Mouse (Mus musculus): Measurements from ENCODE around the gene Kctd18. TPM values are rescaled to one million over a fixed set of nuclear protein-coding genes. Genes with fewer than 3 reads are reported as not detected.

Kctd18 gene
- polyA plus RNA-seq, 1 experiment from 2014 or later: 24.4 TPM

- Histone ChIP-seq H3K36me3 (peaks cover 26% of the 10 kb centered on the region), H3K4me1 (replicated peaks) (peaks cover 18% of the 10 kb centered on the region), H3K27me3 (no peaks in the 10 kb centered on the region), H3K4me3 (replicated peaks) (no peak overlapping the region), H3K9me3 (no peaks in the 10 kb centered on the region), H3K27ac (peak overlapping the region; percentile 59), H3K9ac (replicated peaks) (no peak overlapping the region), H3K4me2 (no peak overlapping the region)
- ATAC-seq (ENCODE audit: insufficient number of reproducible peaks, insufficient read depth, low FRiP score, low TSS enrichment, low read depth): no peak
- WGBS: 45% methylated on average over 2 of the region's 2 CpGs
Measured at GRCm38 (mm10) chr1:57947552-57948347, 71.0 kb downstream of the Kctd18 start.

- H3K9ac ChIP-seq (replicated peaks): no peak overlapping the region
- no peak overlapping the region for H3K4me2 ChIP-seq
- H3K4me3 ChIP-seq (replicated peaks): no peak overlapping the region
- H3K4me1 ChIP-seq (replicated peaks): peaks cover 20% of the 10 kb centered on the region
- 82% methylated on average over 6 of the region's 6 CpGs for WGBS
- ATAC-seq (ENCODE audit: insufficient number of reproducible peaks, insufficient read depth, low FRiP score, low TSS enrichment, low read depth): no peak
- H3K36me3 ChIP-seq: peaks cover 45% of the 10 kb centered on the region
- peaks cover 3% of the 10 kb centered on the region; the same call in 1 of the 2 replicates for H3K27me3 ChIP-seq
- H3K27ac ChIP-seq: no peak overlapping the region
- no peaks in the 10 kb centered on the region for H3K9me3 ChIP-seq
Measured at GRCm38 (mm10) chr1:57942215-57942614, 76.5 kb downstream of the Kctd18 start.

- WGBS: 59% methylated on average over 11 of the region's 11 CpGs
- H3K27ac ChIP-seq: no peak overlapping the region
- no peak for ATAC-seq (ENCODE audit: insufficient number of reproducible peaks, insufficient read depth, low FRiP score, low TSS enrichment, low read depth)
- H3K27me3 ChIP-seq: peaks cover 3% of the 10 kb centered on the region; the same call in 1 of the 2 replicates
- H3K4me3 ChIP-seq (replicated peaks): no peak overlapping the region
- no peak overlapping the region for H3K9ac ChIP-seq (replicated peaks)
- no peak overlapping the region for H3K4me2 ChIP-seq
- peaks cover 19% of the 10 kb centered on the region for H3K4me1 ChIP-seq (replicated peaks)
- no peaks in the 10 kb centered on the region for H3K9me3 ChIP-seq
- peaks cover 45% of the 10 kb centered on the region for H3K36me3 ChIP-seq
Measured at GRCm38 (mm10) chr1:57941734-57942133, 77.0 kb downstream of the Kctd18 start.

GRCm38 (mm10) chr1:57941095-57941494, 77.7 kb downstream of the Kctd18 start:
- no peak overlapping the region for H3K4me3 ChIP-seq (replicated peaks)
- H3K27ac ChIP-seq: no peak overlapping the region
- 58% methylated on average over 7 of the region's 7 CpGs for WGBS
- peaks cover 3% of the 10 kb centered on the region; the same call in 1 of the 2 replicates for H3K27me3 ChIP-seq
- no peaks in the 10 kb centered on the region for H3K9me3 ChIP-seq
- H3K9ac ChIP-seq (replicated peaks): no peak overlapping the region
- peaks cover 19% of the 10 kb centered on the region for H3K4me1 ChIP-seq (replicated peaks)
- peaks cover 44% of the 10 kb centered on the region for H3K36me3 ChIP-seq
- no peak overlapping the region for H3K4me2 ChIP-seq
- ATAC-seq (ENCODE audit: insufficient number of reproducible peaks, insufficient read depth, low FRiP score, low TSS enrichment, low read depth): no peak

DNA sequence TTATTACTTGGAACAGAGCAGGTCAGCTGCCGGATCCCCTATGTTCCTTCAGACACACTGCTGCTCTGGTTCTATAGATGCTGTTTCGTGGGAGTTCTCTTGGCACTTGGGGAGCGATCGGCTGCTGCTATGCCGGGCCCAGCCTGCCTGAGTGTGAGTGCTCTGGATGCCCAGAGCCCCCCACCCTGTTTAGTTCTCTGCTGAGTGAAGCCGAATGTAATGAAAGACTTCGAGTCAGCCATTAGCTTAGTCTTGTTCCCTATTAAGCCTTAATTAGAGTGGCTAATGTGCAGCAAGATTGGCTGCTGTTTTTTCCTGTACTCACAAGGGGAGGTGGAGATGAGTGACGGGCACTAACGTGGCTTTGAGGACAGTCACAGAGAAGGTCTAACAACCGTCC, 78.1 kb downstream of the Kctd18 start:
- Histone ChIP-seq H3K4me1 (replicated peaks) (peaks cover 19% of the 10 kb centered on the region), H3K4me2 (no peak overlapping the region), H3K36me3 (peaks cover 44% of the 10 kb centered on the region), H3K9me3 (no peaks in the 10 kb centered on the region), H3K27me3 (peaks cover 3% of the 10 kb centered on the region; the same call in 1 of the 2 replicates), H3K9ac (replicated peaks) (0 out of 2 replicates have a peak overlapping the region, but pooled peaks have one; percentile 18), H3K27ac (no peak overlapping the region), H3K4me3 (replicated peaks) (no peak overlapping the region)
- 24% methylated on average over 10 of the region's 10 CpGs for WGBS
- no peak for ATAC-seq (ENCODE audit: insufficient number of reproducible peaks, insufficient read depth, low FRiP score, low TSS enrichment, low read depth)

- H3K36me3 ChIP-seq: peaks cover 9% of the 10 kb centered on the region; the same call in 1 of the 2 replicates
- no peak for ATAC-seq (ENCODE audit: insufficient number of reproducible peaks, insufficient read depth, low FRiP score, low TSS enrichment, low read depth)
- H3K4me1 ChIP-seq (replicated peaks): no peaks in the 10 kb centered on the region
- H3K4me3 ChIP-seq (replicated peaks): no peak overlapping the region
- WGBS: 55% methylated on average over 1 of the region's 1 CpGs
- H3K9me3 ChIP-seq: no peaks in the 10 kb centered on the region
- H3K9ac ChIP-seq (replicated peaks): no peak overlapping the region
- no peak overlapping the region for H3K27ac ChIP-seq
- no peaks in the 10 kb centered on the region for H3K27me3 ChIP-seq
- H3K4me2 ChIP-seq: no peak overlapping the region
Measured at GRCm38 (mm10) chr1:57934287-57934686, 84.5 kb downstream of the Kctd18 start.

DNA sequence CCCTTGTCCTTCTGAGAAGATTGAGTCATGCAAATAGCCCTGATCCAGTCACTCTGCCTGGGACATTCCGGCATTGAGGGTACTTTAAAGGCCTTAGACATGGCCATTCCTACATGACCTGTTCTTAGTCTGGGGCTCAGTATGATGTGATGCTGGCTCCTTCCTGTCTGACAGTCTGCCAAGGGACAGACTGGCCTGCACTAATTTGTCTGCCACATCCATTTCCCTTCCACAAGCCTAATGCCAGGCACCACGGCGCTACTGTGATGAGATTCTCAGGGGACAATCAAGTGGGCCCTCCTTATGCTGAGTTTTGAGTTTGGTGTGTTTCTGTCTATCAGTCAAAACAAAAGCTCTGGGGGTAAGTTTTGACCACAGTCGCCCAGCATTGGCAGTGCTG, 100.2 kb downstream of the Kctd18 start:
- Histone ChIP-seq H3K27ac (no peak overlapping the region), H3K36me3 (peaks cover 13% of the 10 kb centered on the region; the same call in 1 of the 2 replicates), H3K9me3 (no peaks in the 10 kb centered on the region), H3K4me2 (no peak overlapping the region), H3K27me3 (no peaks in the 10 kb centered on the region), H3K9ac (replicated peaks) (no peak overlapping the region), H3K4me3 (replicated peaks) (no peak overlapping the region), H3K4me1 (replicated peaks) (no peaks in the 10 kb centered on the region)
- WGBS: 87% methylated on average over 4 of the region's 4 CpGs
- no peak for ATAC-seq (ENCODE audit: insufficient number of reproducible peaks, insufficient read depth, low FRiP score, low TSS enrichment, low read depth)

DNA sequence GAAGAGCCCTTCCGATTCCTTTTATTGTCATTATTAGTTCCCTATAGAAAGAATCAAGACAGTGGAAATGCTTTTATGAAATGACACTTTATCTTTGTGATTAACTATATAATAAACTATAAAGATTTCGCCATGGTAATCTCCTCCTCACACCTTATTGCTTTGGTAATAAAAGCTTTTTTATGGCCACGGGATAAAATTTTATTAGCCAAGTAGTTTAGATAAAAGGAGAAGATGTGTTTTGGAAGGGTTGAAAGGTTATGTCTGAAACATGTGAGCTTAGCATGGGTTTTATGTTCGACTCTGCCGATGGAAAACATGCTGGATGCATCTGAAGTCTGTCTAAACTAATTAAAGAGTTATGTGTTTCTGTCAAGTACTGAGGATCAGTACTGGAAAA, 101.4 kb downstream of the Kctd18 start:
- no peak for ATAC-seq (ENCODE audit: insufficient number of reproducible peaks, insufficient read depth, low FRiP score, low TSS enrichment, low read depth)
- Histone ChIP-seq H3K27ac (no peak overlapping the region), H3K4me1 (replicated peaks) (no peaks in the 10 kb centered on the region), H3K27me3 (no peaks in the 10 kb centered on the region), H3K4me2 (no peak overlapping the region), H3K4me3 (replicated peaks) (no peak overlapping the region), H3K9me3 (no peaks in the 10 kb centered on the region), H3K36me3 (peaks cover 9% of the 10 kb centered on the region; the same call in 1 of the 2 replicates), H3K9ac (replicated peaks) (no peak overlapping the region)
- WGBS: 39% methylated on average over 5 of the region's 5 CpGs

- Histone ChIP-seq H3K4me1 (replicated peaks) (peaks cover 13% of the 10 kb centered on the region), H3K27me3 (no peaks in the 10 kb centered on the region), H3K27ac (no peak overlapping the region), H3K4me3 (replicated peaks) (no peak overlapping the region), H3K36me3 (no peaks in the 10 kb centered on the region), H3K4me2 (no peak overlapping the region), H3K9me3 (no peaks in the 10 kb centered on the region), H3K9ac (replicated peaks) (no peak overlapping the region)
- 71% methylated on average over 6 of the region's 6 CpGs for WGBS
- ATAC-seq (ENCODE audit: insufficient number of reproducible peaks, insufficient read depth, low FRiP score, low TSS enrichment, low read depth): no peak
Measured at GRCm38 (mm10) chr1:57911561-57911960, 107.2 kb downstream of the Kctd18 start.

DNA sequence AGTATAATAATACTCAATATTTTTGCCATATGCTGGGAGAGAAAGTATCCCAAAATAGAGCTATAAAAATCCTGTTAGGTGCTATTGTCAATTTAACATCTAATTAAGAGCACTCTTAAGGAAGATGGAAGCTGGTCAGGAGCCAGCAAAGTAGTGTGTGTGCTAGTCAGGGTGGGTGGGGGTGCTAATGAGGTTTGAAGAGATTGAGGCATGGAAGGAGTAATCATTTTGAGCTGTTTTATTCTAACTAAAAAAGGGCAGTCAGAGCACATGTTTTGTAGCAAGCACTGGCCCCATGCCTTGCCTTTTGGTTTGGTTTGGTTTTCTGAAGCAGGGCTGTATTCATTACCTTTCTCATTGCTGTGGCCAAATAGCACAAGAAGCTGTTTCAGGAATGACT, 112.4 kb downstream of the Kctd18 start:
- no peaks in the 10 kb centered on the region for H3K27me3 ChIP-seq
- H3K4me2 ChIP-seq: no peak overlapping the region
- peaks cover 9% of the 10 kb centered on the region; the same call in 1 of the 2 replicates for H3K36me3 ChIP-seq
- H3K9ac ChIP-seq (replicated peaks): no peak overlapping the region
- H3K4me3 ChIP-seq (replicated peaks): no peak overlapping the region
- H3K9me3 ChIP-seq: no peaks in the 10 kb centered on the region
- peak overlapping the region; percentile 32; the same call in 1 of the 2 replicates for H3K27ac ChIP-seq
- no peak for ATAC-seq (ENCODE audit: insufficient number of reproducible peaks, insufficient read depth, low FRiP score, low TSS enrichment, low read depth)
- H3K4me1 ChIP-seq (replicated peaks): peaks cover 33% of the 10 kb centered on the region

DNA sequence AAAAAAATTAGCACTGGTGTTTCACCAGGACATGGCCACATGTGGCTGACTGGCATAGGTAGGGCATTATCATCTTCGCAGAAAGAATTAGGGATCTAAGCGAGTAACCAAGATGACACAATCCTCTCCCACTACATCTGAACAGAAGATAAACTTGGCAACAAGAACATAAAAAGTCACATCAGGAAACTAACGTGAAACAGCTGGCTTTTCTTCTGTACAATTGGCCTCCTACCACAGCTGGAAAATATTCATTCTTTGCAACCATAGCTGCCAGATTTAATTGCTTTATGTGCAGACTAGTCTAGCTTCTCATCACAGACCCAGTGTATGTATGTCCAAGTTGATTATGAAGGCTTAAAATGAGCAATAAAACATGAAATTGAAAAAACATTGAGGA, 112.8 kb downstream of the Kctd18 start:
- Histone ChIP-seq H3K27ac (no peak overlapping the region; the same call in 1 of the 2 replicates), H3K4me3 (replicated peaks) (no peak overlapping the region), H3K9ac (replicated peaks) (no peak overlapping the region), H3K9me3 (no peaks in the 10 kb centered on the region), H3K27me3 (no peaks in the 10 kb centered on the region), H3K4me1 (replicated peaks) (peaks cover 32% of the 10 kb centered on the region), H3K4me2 (no peak overlapping the region), H3K36me3 (peaks cover 9% of the 10 kb centered on the region; the same call in 1 of the 2 replicates)
- peak; percentile 80; the same call in 1 of the 2 replicates for ATAC-seq (ENCODE audit: insufficient number of reproducible peaks, insufficient read depth, low FRiP score, low TSS enrichment, low read depth)
- WGBS: 43% methylated on average over 3 of the region's 3 CpGs
